Mouse (Mus musculus) liver, embryonic 14.5 days (tissue): ENCODE measurements around the gene Smg6.

Source experiments
- CTCF ChIP-seq: IDR thresholded peaks from 2 replicates; pipeline ENCODE4 v1.5.1; 2016; ENCODE audit warnings: antibody characterized with exemption, low read depth, control low read depth
- EP300 ChIP-seq: IDR thresholded peaks from 2 replicates; pipeline ENCODE4 v1.6.1; 2016; ENCODE audit warnings: antibody characterized with exemption, low read depth

DNA sequence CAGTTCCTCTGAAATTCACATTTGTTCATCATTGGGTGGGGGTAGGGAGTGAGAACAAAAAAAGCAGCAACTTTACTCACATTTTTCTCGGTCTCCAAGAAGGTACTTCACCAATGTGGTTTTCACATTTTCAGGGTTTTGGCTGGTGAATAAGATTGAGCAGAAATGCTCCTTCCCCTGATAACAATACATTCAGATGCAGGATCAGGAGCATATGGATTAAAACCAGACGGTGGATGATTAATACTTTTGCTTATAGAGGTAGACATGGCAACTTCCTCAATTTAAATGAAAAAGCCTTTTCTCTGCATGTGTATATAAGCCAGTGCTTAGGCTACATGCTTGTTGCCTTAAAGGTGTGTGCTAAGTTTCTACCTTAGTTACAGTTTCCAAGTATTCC is 148.9 kb downstream of the Smg6 start:
- no peak for TF ChIP-seq CTCF
- TF ChIP-seq EP300, result no peak
